In genomic region chr19:57355451-57356251, GRCm38 (mm10) we compare ENCODE assay signal across 8 mouse cellular contexts. TPM values are rescaled to one million over a fixed set of nuclear protein-coding genes. Genes with fewer than 3 reads are reported as not detected.
A peak's percentile ranks its signal among the peaks of the same experiment; 100 is the strongest.
DNase-seq lines count a peak whose midpoint lies in the region; ATAC-seq and TF ChIP-seq lines count a peak whose summit lies in the region.

No protein-coding gene starts in this region.

- no peak for DNase-seq in lung, postnatal 36 days
- DNase-seq in embryonic facial prominence, embryonic 14.5 days (ENCODE audit: low spot score) = peak; percentile 55
- no peak for DNase-seq in liver, embryonic 14.5 days (ENCODE audit: low read depth in 3 of 3, low spot score in 3 of 3)
- DNase-seq in stomach, postnatal 0 days (ENCODE audit: low spot score) = no peak
- DNase-seq in urinary bladder, postnatal 14 days (ENCODE audit: low spot score) = no peak
- no peak for DNase-seq in left cerebral cortex, adult 11 months (ENCODE audit: low spot score)
- DNase-seq in gastrocnemius, adult 18-20 months (ENCODE audit: low spot score) = no peak

- WGBS in lung, embryonic 16.5 days = 51% methylated on average over 16 of the region's 16 CpGs
- 60% methylated on average over 16 of the region's 16 CpGs for WGBS in embryonic facial prominence, embryonic 14.5 days
- 41% methylated on average over 16 of the region's 16 CpGs for WGBS in liver, embryonic 14.5 days (ENCODE audit: insufficient replicate concordance)
- WGBS in stomach, postnatal 0 days = 49% methylated on average over 16 of the region's 16 CpGs

- H3K9ac ChIP-seq in lung, embryonic 16.5 days (ENCODE audit: low read length) = no peak overlapping the region; the same call in 1 of the 2 replicates
- no peak overlapping the region for H3K9ac ChIP-seq in embryonic facial prominence, embryonic 14.5 days (ENCODE audit: low read depth, low read length)
- no peak overlapping the region for H3K9ac ChIP-seq in liver, embryonic 14.5 days (replicated peaks)
- no peak overlapping the region for H3K9ac ChIP-seq in stomach, postnatal 0 days (ENCODE audit: low read length)

- ATAC-seq in lung, embryonic 16.5 days (ENCODE audit: low read depth) = peak; percentile 58
- ATAC-seq in embryonic facial prominence, embryonic 14.5 days (ENCODE audit: low read depth) = no peak
- no peak for ATAC-seq in liver, embryonic 14.5 days (ENCODE audit: insufficient read depth)
- ATAC-seq in stomach, postnatal 0 days (ENCODE audit: low FRiP score, low TSS enrichment) = no peak

- H3K9me3 ChIP-seq in lung, embryonic 16.5 days (ENCODE audit: control insufficient read depth, low read length) = no peaks in the 10 kb centered on the region
- H3K9me3 ChIP-seq in embryonic facial prominence, embryonic 14.5 days (ENCODE audit: control insufficient read depth, low read length) = no peaks in the 10 kb centered on the region
- no peaks in the 10 kb centered on the region for H3K9me3 ChIP-seq in liver, embryonic 14.5 days (ENCODE audit: control insufficient read depth, low read length)
- no peaks in the 10 kb centered on the region for H3K9me3 ChIP-seq in stomach, postnatal 0 days (ENCODE audit: control insufficient read depth, low read length)

- H3K27me3 ChIP-seq in lung, embryonic 16.5 days (ENCODE audit: control insufficient read depth, insufficient read depth, low read depth, low read length) = no peaks in the 10 kb centered on the region
- H3K27me3 ChIP-seq in embryonic facial prominence, embryonic 14.5 days (replicated peaks; ENCODE audit: control insufficient read depth, insufficient read depth, low read length) = no peaks in the 10 kb centered on the region
- H3K27me3 ChIP-seq in liver, embryonic 14.5 days (ENCODE audit: control insufficient read depth, insufficient read depth, low read length) = no peaks in the 10 kb centered on the region
- H3K27me3 ChIP-seq in stomach, postnatal 0 days (ENCODE audit: control insufficient read depth, insufficient read depth, low read length) = no peaks in the 10 kb centered on the region

- no peak for TF ChIP-seq EP300 in liver, embryonic 14.5 days (IDR thresholded peaks at IDR 0.05; ENCODE audit: low read depth)
- no peak for TF ChIP-seq EP300 in stomach, postnatal 0 days (optimal IDR thresholded peaks at IDR 0.05)

- H3K4me3 ChIP-seq in lung, embryonic 16.5 days (ENCODE audit: low read length) = no peak overlapping the region
- H3K4me3 ChIP-seq in embryonic facial prominence, embryonic 14.5 days (ENCODE audit: low read depth, low read length) = no peak overlapping the region
- no peak overlapping the region for H3K4me3 ChIP-seq in liver, embryonic 14.5 days (ENCODE audit: insufficient read depth in 1 of 2, low read depth in 2 of 2, low read length in 2 of 2)
- no peak overlapping the region for H3K4me3 ChIP-seq in stomach, postnatal 0 days (ENCODE audit: low read depth, low read length)

- peak overlapping the region; percentile 58 for H3K27ac ChIP-seq in lung, embryonic 16.5 days (ENCODE audit: low read length)
- H3K27ac ChIP-seq in embryonic facial prominence, embryonic 14.5 days (replicated peaks; ENCODE audit: low read depth, low read length) = peak overlapping the region; percentile 45
- H3K27ac ChIP-seq in liver, embryonic 14.5 days = no peak overlapping the region
- peak overlapping the region; percentile 63 for H3K27ac ChIP-seq in stomach, postnatal 0 days (replicated peaks)

- TF ChIP-seq CTCF in liver, embryonic 14.5 days (IDR thresholded peaks at IDR 0.05; ENCODE audit: low read depth) = no peak
- no peak for TF ChIP-seq CTCF in stomach, postnatal 0 days (IDR thresholded peaks at IDR 0.05; ENCODE audit: low read depth)

- H3K4me2 ChIP-seq in lung, embryonic 16.5 days (ENCODE audit: low read depth, low read length) = peak overlapping the region; percentile 7
- H3K4me2 ChIP-seq in embryonic facial prominence, embryonic 14.5 days (ENCODE audit: low read depth, low read length) = peak overlapping the region; percentile 14
- peak overlapping the region; percentile 35 for H3K4me2 ChIP-seq in liver, embryonic 14.5 days (ENCODE audit: low read depth)
- H3K4me2 ChIP-seq in stomach, postnatal 0 days (replicated peaks; ENCODE audit: low read depth) = no peak overlapping the region

- no peaks in the 10 kb centered on the region for H3K36me3 ChIP-seq in lung, embryonic 16.5 days (ENCODE audit: control insufficient read depth, insufficient read depth, low read length)
- H3K36me3 ChIP-seq in embryonic facial prominence, embryonic 14.5 days (ENCODE audit: control insufficient read depth, insufficient read depth, low read length) = no peaks in the 10 kb centered on the region
- no peaks in the 10 kb centered on the region for H3K36me3 ChIP-seq in liver, embryonic 14.5 days (replicated peaks; ENCODE audit: control insufficient read depth, insufficient read depth, low read depth)
- no peaks in the 10 kb centered on the region for H3K36me3 ChIP-seq in stomach, postnatal 0 days (ENCODE audit: control insufficient read depth, insufficient read depth, low read length)

- H3K4me1 ChIP-seq in lung, embryonic 16.5 days (replicated peaks; ENCODE audit: control insufficient read depth, insufficient read depth, low read length) = peaks cover 23% of the 10 kb centered on the region
- peaks cover 33% of the 10 kb centered on the region; the same call in 1 of the 2 replicates for H3K4me1 ChIP-seq in embryonic facial prominence, embryonic 14.5 days (ENCODE audit: control insufficient read depth, insufficient read depth, low read length)
- H3K4me1 ChIP-seq in liver, embryonic 14.5 days (replicated peaks; ENCODE audit: control insufficient read depth in 2 of 2, insufficient read depth in 2 of 2, low read length in 1 of 2) = peaks cover 9 to 38% of the 10 kb centered on the region in 2 experiments
- H3K4me1 ChIP-seq in stomach, postnatal 0 days (replicated peaks; ENCODE audit: control insufficient read depth, insufficient read depth) = peaks cover 3% of the 10 kb centered on the region; the same call in 1 of the 2 replicates

RNA-seq across cellular contexts. Expression of gene Fam160b1, which starts 4.8 kb away (rescaled TPM):
- polyA plus RNA-seq in lung, embryonic 16.5 days (2015; fragmentation: Nextera tagmentation; extraction: Ambion mirVana) = 15.0 and 15.5 TPM in 2 replicates
- 18.4 and 20.0 TPM in 2 replicates for polyA plus RNA-seq in embryonic facial prominence, embryonic 14.5 days (2014; fragmentation: Nextera tagmentation; extraction: Ambion mirVana)
- polyA plus RNA-seq in liver, embryonic 14.5 days (2012; rRNA removed) = 4.8 and 5.1 TPM in 2 replicates
- 5.4 and 6.4 TPM in 2 replicates for polyA plus RNA-seq in liver, embryonic 14.5 days (2014; fragmentation: Nextera tagmentation; extraction: Ambion mirVana)
- polyA plus RNA-seq in stomach, postnatal 0 days (2015; fragmentation: Nextera tagmentation; extraction: Ambion mirVana) = 7.6 and 8.3 TPM in 2 replicates
- total RNA-seq in gastrocnemius, adult 18-20 months (2021) = 1 to 10 TPM; 8.8 to 9.7 TPM

RNA-seq across cellular contexts. Expression of gene Ablim1, which starts 40.9 kb away (rescaled TPM):
- 53.3 and 54.5 TPM in 2 replicates for polyA plus RNA-seq in lung, embryonic 16.5 days (2015; fragmentation: Nextera tagmentation; extraction: Ambion mirVana)
- polyA plus RNA-seq in embryonic facial prominence, embryonic 14.5 days (2014; fragmentation: Nextera tagmentation; extraction: Ambion mirVana) = 48.5 and 49.3 TPM in 2 replicates
- 2.8 and 3.0 TPM in 2 replicates for polyA plus RNA-seq in liver, embryonic 14.5 days (2012; rRNA removed)
- 4.7 and 6.3 TPM in 2 replicates for polyA plus RNA-seq in liver, embryonic 14.5 days (2014; fragmentation: Nextera tagmentation; extraction: Ambion mirVana)
- 61.8 and 62.0 TPM in 2 replicates for polyA plus RNA-seq in stomach, postnatal 0 days (2015; fragmentation: Nextera tagmentation; extraction: Ambion mirVana)
- 10 to 100 TPM; 36.0 to 65.7 TPM for total RNA-seq in gastrocnemius, adult 18-20 months (2021)
